Mouse (Mus musculus): Measurements from ENCODE around the gene Pdyn. TPM values are rescaled to one million over a fixed set of nuclear protein-coding genes. Genes with fewer than 3 reads are reported as not detected.

Gene Pdyn
- total RNA-seq, 2 experiments from 2014 or later = 28.1 to 45.3 TPM

- intact Hi-C loops (cut with DNase I) = loop anchor here (5.0 kb wide), 1 partner anchor 158 kb away; no protein-coding TSS in a partner anchor
These were observed 39.6 kb downstream of the Pdyn start for GRCm38 (mm10) chr2:129660020-129660419.

GRCm38 (mm10) chr2:129658796-129659195, 40.8 kb downstream of the Pdyn start:
- DNase-seq (ENCODE audit: low spot score in 2 of 2) = no peak
- intact Hi-C loops (cut with DNase I) = no loop called here

More at GRCm38 (mm10) chr2:129660020-129660419, 39.6 kb downstream of the Pdyn start:
- DNase-seq (ENCODE audit: low spot score in 2 of 2) = peak in 1 of 2 experiments; percentile 28

GRCm38 (mm10) chr2:129655033-129655432, 44.6 kb downstream of the Pdyn start:
- intact Hi-C loops (cut with DNase I) = no loop called here
- DNase-seq (ENCODE audit: low spot score in 2 of 2) = peak in 1 of 2 experiments; percentile 71

GRCm38 (mm10) chr2:129654233-129654950, 45.3 kb downstream of the Pdyn start:
- DNase-seq (ENCODE audit: low spot score in 2 of 2) = peak in 1 of 2 experiments; percentile 59
- intact Hi-C loops (cut with DNase I) = no loop called here

- intact Hi-C loops (cut with DNase I) = no loop called here
- DNase-seq (ENCODE audit: low spot score in 2 of 2) = no peak
These were observed 46.0 kb downstream of the Pdyn start for GRCm38 (mm10) chr2:129653632-129654031.

GRCm38 (mm10) chr2:129652616-129653015, 47.0 kb downstream of the Pdyn start:
- DNase-seq (ENCODE audit: low spot score in 2 of 2) = no peak
- intact Hi-C loops (cut with DNase I) = no loop called here

Other genes with a start within 250 kb of the Pdyn start
- gene F830045P16Rik, start 163.2 kb downstream of the Pdyn start, total RNA-seq (2021) = under 1 TPM; 0.60 to 0.66 TPM
- gene Sirpa, start 107.0 kb downstream of the Pdyn start, total RNA-seq (2021) = 100 to 1,000 TPM; 387 to 409 TPM
- gene Stk35, start 100.7 kb upstream of the Pdyn start, total RNA-seq (2021) = 10 to 100 TPM; 29.5 to 31.5 TPM